Mouse (Mus musculus): ENCODE measurements around the gene Gabbr2. TPM values are rescaled to one million over a fixed set of nuclear protein-coding genes. Genes with fewer than 3 reads are reported as not detected.

Gene Gabbr2
- 0.07 and 0.14 TPM in 2 replicates for polyA plus RNA-seq (2015; fragmentation: Nextera tagmentation; extraction: Ambion mirVana)

DNA sequence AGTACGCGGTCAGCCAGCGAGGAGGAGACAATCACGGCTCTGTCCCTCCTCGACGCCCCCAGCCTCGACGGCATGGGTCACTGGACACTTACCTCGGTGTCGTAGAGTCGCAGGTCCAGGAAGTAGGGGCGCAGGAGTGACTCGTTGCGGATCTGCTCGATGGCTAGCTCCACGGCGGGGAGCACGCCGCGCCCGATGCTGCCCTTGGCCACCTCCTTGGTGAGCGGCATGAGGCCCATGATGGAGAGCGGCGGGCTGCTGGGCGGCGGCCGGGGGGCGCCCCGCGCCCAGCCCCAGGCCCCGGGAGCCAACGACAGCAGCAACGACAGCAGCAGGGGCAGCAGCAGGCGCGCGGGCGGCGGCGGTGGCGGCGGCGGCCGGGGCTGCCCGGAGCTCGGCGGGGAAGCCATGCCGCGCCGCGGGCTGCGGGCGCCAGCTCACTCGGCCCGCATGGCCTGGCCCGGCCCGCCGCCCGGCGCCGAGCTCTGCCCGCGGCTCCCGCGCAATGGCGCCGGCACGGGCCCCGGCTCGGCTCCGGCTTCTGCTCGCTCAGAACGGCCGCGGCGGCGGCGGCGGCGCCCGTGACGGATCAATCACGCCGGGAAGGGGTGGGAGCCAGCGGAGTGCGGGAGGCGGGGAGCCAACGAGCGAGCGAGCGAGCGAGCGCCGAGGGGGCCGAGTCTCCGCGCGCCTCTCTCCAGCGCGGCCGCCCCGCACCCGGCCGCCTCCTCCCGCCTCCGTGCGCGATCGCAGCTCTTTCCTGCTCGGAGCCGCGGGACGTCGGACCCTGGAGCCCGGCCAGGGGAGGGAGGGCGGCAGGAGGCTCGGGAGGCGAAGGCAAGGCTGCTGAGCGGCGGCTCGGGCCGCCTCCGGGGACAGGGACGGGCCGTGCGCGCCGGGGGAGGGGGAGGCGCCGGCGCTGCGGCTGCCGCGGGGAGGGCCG lies at the start of gene Gabbr2:
Gabbr2 (minus strand) TSS at position 858 of the 943 bp plus-strand sequence.
- H3K36me3 ChIP-seq (ENCODE audit: control insufficient read depth, insufficient read depth) = no peaks in the 10 kb centered on the region
- H3K4me3 ChIP-seq (ENCODE audit: low read depth, low read length) = peak within 1 kb of the TSS; percentile 44
- no peak within 1 kb of the TSS for H3K9ac ChIP-seq (ENCODE audit: low read depth, low read length)
- H3K27ac ChIP-seq (ENCODE audit: low read depth, low read length) = no peak within 1 kb of the TSS
- H3K27me3 ChIP-seq (replicated peaks; ENCODE audit: control insufficient read depth, insufficient read depth, low read length) = peaks cover 56% of the 10 kb centered on the region
- H3K9me3 ChIP-seq (ENCODE audit: control insufficient read depth) = no peaks in the 10 kb centered on the region
- H3K4me1 ChIP-seq (replicated peaks; ENCODE audit: control insufficient read depth, insufficient read depth, low read length) = no peaks in the 10 kb centered on the region
- no peak for ATAC-seq
- 1% methylated on average over 73 of the region's 134 CpGs for WGBS
- H3K4me2 ChIP-seq (replicated peaks; ENCODE audit: low read depth) = peak within 1 kb of the TSS; percentile 70
- no peak for TF ChIP-seq CTCF (IDR thresholded peaks at IDR 0.05; ENCODE audit: low read depth)

DNA sequence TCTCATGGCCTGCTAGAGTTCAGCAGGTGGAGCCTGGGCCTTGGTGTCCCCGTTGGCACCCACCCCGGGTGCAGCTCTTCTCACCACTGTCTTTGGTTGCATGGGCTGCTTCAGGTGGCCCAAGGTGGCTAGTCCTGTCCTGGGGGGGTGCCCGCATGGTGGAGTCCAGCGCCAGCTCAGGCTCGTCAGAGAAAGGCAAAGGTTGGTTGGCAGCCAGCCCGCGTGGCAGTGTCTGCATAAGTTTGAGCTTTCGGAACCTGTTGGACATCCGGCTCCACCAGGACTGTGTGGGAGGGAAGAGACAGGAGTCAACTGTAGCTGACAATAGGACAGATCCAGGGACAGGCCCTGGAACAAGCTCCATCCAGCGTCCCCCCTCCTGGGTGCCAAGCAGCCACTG lies 47.9 kb upstream of the Gabbr2 start:
- TF ChIP-seq CTCF (IDR thresholded peaks at IDR 0.05; ENCODE audit: low read depth) = no peak
- whole genome bisulfite sequencing = 91% methylated on average over 10 of the region's 10 CpGs
- no peaks in the 10 kb centered on the region for H3K27me3 ChIP-seq (replicated peaks; ENCODE audit: control insufficient read depth, insufficient read depth, low read length)
- H3K4me2 ChIP-seq (replicated peaks; ENCODE audit: low read depth) = no peak overlapping the region
- no peaks in the 10 kb centered on the region for H3K9me3 ChIP-seq (ENCODE audit: control insufficient read depth)
- H3K9ac ChIP-seq (ENCODE audit: low read depth, low read length) = no peak overlapping the region
- ATAC-seq = no peak
- H3K27ac ChIP-seq (ENCODE audit: low read depth, low read length) = no peak overlapping the region
- H3K36me3 ChIP-seq (ENCODE audit: control insufficient read depth, insufficient read depth) = no peaks in the 10 kb centered on the region
- no peak overlapping the region for H3K4me3 ChIP-seq (ENCODE audit: low read depth, low read length)
- H3K4me1 ChIP-seq (replicated peaks; ENCODE audit: control insufficient read depth, insufficient read depth, low read length) = no peaks in the 10 kb centered on the region

DNA sequence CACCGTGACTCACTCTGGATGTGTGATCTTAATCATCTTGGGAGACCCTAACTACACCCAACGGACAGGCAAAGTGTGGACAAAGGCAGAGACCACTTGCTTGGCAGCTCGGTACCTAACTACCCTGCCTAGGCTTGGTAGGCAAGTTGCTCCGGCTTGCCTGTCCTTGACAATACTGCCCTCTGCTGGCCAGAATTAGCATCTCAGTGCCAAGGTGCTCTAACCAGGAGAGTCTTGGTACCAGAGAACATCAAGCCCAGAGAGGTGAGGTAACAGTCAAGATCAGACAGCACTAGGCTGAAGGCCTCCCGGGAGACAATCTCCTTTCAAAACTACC lies 45.6 kb upstream of the Gabbr2 start:
- ATAC-seq = no peak
- no peak overlapping the region for H3K4me2 ChIP-seq (replicated peaks; ENCODE audit: low read depth)
- no peak overlapping the region for H3K27ac ChIP-seq (ENCODE audit: low read depth, low read length)
- peak; percentile 98 for TF ChIP-seq CTCF (IDR thresholded peaks at IDR 0.05; ENCODE audit: low read depth)
- H3K9me3 ChIP-seq (ENCODE audit: control insufficient read depth) = no peaks in the 10 kb centered on the region
- no peaks in the 10 kb centered on the region for H3K36me3 ChIP-seq (ENCODE audit: control insufficient read depth, insufficient read depth)
- no peak overlapping the region for H3K9ac ChIP-seq (ENCODE audit: low read depth, low read length)
- H3K4me1 ChIP-seq (replicated peaks; ENCODE audit: control insufficient read depth, insufficient read depth, low read length) = no peaks in the 10 kb centered on the region
- H3K4me3 ChIP-seq (ENCODE audit: low read depth, low read length) = no peak overlapping the region
- no peaks in the 10 kb centered on the region for H3K27me3 ChIP-seq (replicated peaks; ENCODE audit: control insufficient read depth, insufficient read depth, low read length)
- 16% methylated on average over 5 of the region's 5 CpGs for WGBS

DNA sequence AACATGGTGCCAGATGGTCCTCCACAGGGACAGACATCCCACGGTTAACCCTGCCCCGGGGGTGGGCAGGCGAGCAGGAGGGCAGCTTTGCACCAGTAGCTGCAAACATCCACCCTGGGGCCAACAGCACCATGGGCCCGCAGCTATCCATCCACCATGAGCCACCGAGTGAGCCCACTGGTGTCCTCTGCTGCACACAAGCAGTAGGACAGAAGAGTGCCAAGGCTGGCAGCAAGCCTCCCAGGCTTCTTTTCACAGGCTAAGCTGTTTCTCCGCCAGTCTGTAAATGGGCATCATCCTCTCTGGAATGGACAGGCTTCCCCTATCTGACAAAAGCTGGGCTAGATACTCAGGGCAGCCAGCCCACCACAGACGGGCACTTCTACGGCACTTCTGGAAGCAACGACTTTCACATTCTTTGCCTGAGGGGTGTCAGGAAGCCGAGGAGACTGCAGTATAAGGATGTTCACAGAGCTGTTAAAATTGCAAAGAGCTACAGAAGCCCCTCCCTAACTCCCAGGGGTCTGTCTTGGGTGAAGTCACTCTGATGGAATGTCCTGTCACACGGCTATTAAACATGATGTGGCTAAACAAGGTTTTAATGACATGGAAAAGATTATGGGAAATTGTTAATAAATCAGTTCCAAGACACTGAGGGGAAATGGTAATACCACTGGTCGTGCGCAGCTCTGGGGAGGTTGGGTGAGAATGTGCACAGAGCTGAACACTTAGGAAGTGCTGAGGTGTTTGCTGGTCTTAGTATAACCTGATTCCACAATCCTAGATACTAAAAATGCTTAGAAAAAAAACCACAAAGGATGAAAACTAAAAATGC lies 45.0 kb upstream of the Gabbr2 start:
- Histone ChIP-seq H3K4me1 (replicated peaks; ENCODE audit: control insufficient read depth, insufficient read depth, low read length) (no peaks in the 10 kb centered on the region), H3K9me3 (ENCODE audit: control insufficient read depth) (no peaks in the 10 kb centered on the region), H3K27me3 (replicated peaks; ENCODE audit: control insufficient read depth, insufficient read depth, low read length) (no peaks in the 10 kb centered on the region), H3K4me3 (ENCODE audit: low read depth, low read length) (no peak overlapping the region), H3K9ac (ENCODE audit: low read depth, low read length) (no peak overlapping the region), H3K36me3 (ENCODE audit: control insufficient read depth, insufficient read depth) (no peaks in the 10 kb centered on the region), H3K27ac (ENCODE audit: low read depth, low read length) (no peak overlapping the region), H3K4me2 (replicated peaks; ENCODE audit: low read depth) (no peak overlapping the region)
- TF ChIP-seq CTCF (IDR thresholded peaks at IDR 0.05; ENCODE audit: low read depth) = peak; percentile 18; the same call in 1 of the 2 replicates
- no peak for ATAC-seq
- WGBS = 70% methylated on average over 13 of the region's 13 CpGs

DNA sequence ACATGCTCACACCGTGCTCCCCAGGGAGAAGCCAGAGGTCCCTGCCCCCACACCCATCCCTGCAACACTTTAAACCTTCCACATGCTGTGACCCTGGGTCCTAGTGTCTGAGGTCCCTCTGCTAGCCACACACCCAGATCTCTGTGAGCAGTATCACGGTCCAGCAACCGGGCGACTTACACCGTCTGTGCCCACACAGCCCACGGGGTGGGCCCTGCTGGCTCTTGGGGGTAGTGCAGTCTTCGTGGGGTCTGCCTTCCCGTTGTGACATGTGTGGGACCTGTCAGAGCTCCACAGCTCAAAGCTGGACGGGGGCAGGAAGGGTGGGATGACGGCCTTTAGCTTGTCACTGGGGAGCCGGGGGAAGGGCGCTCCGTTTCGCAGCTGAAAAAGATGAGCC lies 43.9 kb upstream of the Gabbr2 start:
- 84% methylated on average over 14 of the region's 14 CpGs for WGBS
- no peaks in the 10 kb centered on the region for H3K36me3 ChIP-seq (ENCODE audit: control insufficient read depth, insufficient read depth)
- no peak overlapping the region for H3K4me2 ChIP-seq (replicated peaks; ENCODE audit: low read depth)
- no peak overlapping the region for H3K4me3 ChIP-seq (ENCODE audit: low read depth, low read length)
- no peaks in the 10 kb centered on the region for H3K27me3 ChIP-seq (replicated peaks; ENCODE audit: control insufficient read depth, insufficient read depth, low read length)
- no peak overlapping the region for H3K9ac ChIP-seq (ENCODE audit: low read depth, low read length)
- TF ChIP-seq CTCF (IDR thresholded peaks at IDR 0.05; ENCODE audit: low read depth) = no peak
- ATAC-seq = no peak
- H3K9me3 ChIP-seq (ENCODE audit: control insufficient read depth) = no peaks in the 10 kb centered on the region
- H3K27ac ChIP-seq (ENCODE audit: low read depth, low read length) = no peak overlapping the region
- no peaks in the 10 kb centered on the region for H3K4me1 ChIP-seq (replicated peaks; ENCODE audit: control insufficient read depth, insufficient read depth, low read length)

DNA sequence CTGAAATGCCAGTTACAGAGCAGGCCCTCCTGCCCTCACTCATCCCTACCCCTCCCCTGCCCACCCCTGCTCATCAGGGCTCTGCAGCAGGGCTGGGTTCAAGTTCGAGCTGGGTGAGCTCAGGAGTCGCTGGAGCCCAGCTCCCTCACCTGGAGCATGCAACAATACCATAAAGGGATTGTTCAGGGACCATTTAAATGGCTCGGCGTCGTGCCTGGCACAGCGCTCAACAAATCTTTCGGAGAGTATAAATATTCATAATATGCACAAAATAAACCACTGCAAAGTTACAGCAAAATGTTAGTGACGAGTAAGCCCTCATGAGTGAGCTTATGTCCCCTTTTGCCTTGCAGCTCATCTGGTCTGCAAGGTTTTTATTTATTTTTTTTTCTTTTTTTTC lies 40.5 kb upstream of the Gabbr2 start:
- no peak overlapping the region for H3K4me3 ChIP-seq (ENCODE audit: low read depth, low read length)
- no peak overlapping the region for H3K4me2 ChIP-seq (replicated peaks; ENCODE audit: low read depth)
- H3K9me3 ChIP-seq (ENCODE audit: control insufficient read depth) = no peaks in the 10 kb centered on the region
- H3K27me3 ChIP-seq (replicated peaks; ENCODE audit: control insufficient read depth, insufficient read depth, low read length) = no peaks in the 10 kb centered on the region
- H3K9ac ChIP-seq (ENCODE audit: low read depth, low read length) = no peak overlapping the region
- no peak for TF ChIP-seq CTCF (IDR thresholded peaks at IDR 0.05; ENCODE audit: low read depth)
- no peaks in the 10 kb centered on the region for H3K36me3 ChIP-seq (ENCODE audit: control insufficient read depth, insufficient read depth)
- H3K27ac ChIP-seq (ENCODE audit: low read depth, low read length) = no peak overlapping the region
- ATAC-seq = no peak
- WGBS = 79% methylated on average over 8 of the region's 8 CpGs
- no peaks in the 10 kb centered on the region for H3K4me1 ChIP-seq (replicated peaks; ENCODE audit: control insufficient read depth, insufficient read depth, low read length)
